22 mouse cellular contexts compared by ENCODE assay signal in genomic region chr8:116141363-116141762, GRCm38 (mm10).
"Had no signal": no experiment of that assay in that cellular context is flagged by ENCODE, and none has a peak within 500 bp of the region (broad histone marks: within the 10 kb centered on the region; RNA-seq: fewer than 3 reads in every experiment).

No protein-coding gene starts in this region.

- H3K4me2 ChIP-seq: lung, embryonic 14.5 days; midbrain, embryonic 12.5 days; neural tube, embryonic 13.5 days; neural tube, embryonic 15.5 days; stomach, embryonic 15.5 days had no signal

- DNase-seq: lung, adult 18-20 months; lung, embryonic 14.5 days; lung, postnatal 10 days; lung, postnatal 36 days; midbrain, embryonic 14.5 days; retina, postnatal 1 day; right cerebral cortex, adult 18-20 months; right cerebral cortex, postnatal 25 days; right cerebral cortex, postnatal 4 days; thymus, adult 2 months; thymus, postnatal 25 days; thymus, postnatal 4 days had no signal

- H3K9ac ChIP-seq: lung, embryonic 14.5 days; midbrain, embryonic 12.5 days; neural tube, embryonic 13.5 days; neural tube, embryonic 15.5 days; stomach, embryonic 15.5 days had no signal

- H3K27me3 ChIP-seq: megakaryocyte, embryonic 14.5 days; midbrain, embryonic 12.5 days; neural tube, embryonic 13.5 days; neural tube, embryonic 15.5 days; stomach, embryonic 15.5 days had no signal

- H3K4me1 ChIP-seq: megakaryocyte, embryonic 14.5 days had no signal

- ATAC-seq: midbrain, embryonic 16.5 days had no signal

- H3K27ac ChIP-seq: macrophage; midbrain, embryonic 10.5 days; midbrain, embryonic 12.5 days; neural tube, embryonic 13.5 days; neural tube, embryonic 15.5 days; stomach, embryonic 15.5 days; stomach, postnatal 0 days had no signal

- H3K36me3 ChIP-seq: midbrain, embryonic 10.5 days; midbrain, embryonic 12.5 days; neural tube, embryonic 13.5 days; neural tube, embryonic 15.5 days; stomach, embryonic 15.5 days had no signal

- H3K4me3 ChIP-seq: megakaryocyte, embryonic 14.5 days; midbrain, embryonic 10.5 days; midbrain, embryonic 12.5 days; myocyte; neural tube, embryonic 13.5 days; neural tube, embryonic 15.5 days; stomach, embryonic 15.5 days had no signal

- H3K9me3 ChIP-seq: midbrain, embryonic 10.5 days; midbrain, embryonic 12.5 days; neural tube, embryonic 13.5 days; neural tube, embryonic 15.5 days; stomach, embryonic 15.5 days had no signal
